Mouse (Mus musculus): ENCODE measurements at regions not wholly inside any gene's neighbourhood (a gene's known extent, or its start where the extent isn't known, plus 50 kb on each side); places are given as distances from the start of the nearest gene placed in this dataset.

GRCm38 (mm10) chrX:167091841-167092240, 117.3 kb downstream of the Tmsb4x start:
- DNase-seq: peak; percentile 38

GRCm38 (mm10) chrX:167088930-167089329, 120.2 kb downstream of the Tmsb4x start:
- DNase-seq: peak; percentile 20

DNA sequence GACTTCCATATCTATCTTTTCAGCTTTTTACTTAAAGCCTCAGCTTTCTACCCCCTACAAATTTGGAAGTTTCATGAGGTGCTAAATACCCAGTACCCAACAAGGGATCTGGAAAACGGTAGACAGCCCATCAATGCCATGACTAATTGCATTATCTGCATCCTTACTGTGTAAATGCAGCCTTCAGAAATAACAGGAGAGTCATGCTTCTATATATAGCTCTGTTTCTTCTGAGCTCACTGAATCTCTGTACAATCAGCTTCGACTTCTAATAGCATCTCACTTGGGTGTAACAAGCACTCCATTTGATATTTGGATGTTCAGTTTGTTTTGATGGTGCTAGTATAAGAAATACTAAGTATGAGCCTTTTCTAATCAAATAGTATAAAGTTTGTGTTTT, 120.7 kb downstream of the Tmsb4x start:
- no peak for DNase-seq

GRCm38 (mm10) chrX:167080821-167081220, 128.3 kb downstream of the Tmsb4x start:
- no peak for DNase-seq

DNA sequence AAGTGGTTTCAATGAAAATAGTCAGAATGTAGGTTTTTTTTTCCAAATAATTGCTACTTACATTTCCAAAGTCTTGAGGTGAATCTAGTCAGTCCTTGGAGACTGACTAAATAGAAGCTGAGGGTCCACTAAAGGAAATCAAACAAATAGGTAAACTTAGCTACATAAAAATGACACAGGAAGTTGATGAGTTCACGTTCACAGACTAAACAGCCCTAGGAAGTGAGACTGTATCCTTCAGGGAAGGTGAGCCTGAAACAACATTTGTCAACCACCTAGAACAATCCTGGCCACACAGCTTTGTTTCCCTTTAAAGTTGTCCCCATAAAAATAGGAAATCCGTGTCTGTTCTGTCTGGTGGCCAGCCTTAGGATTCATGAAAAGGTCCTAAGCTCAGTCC, 140.0 kb downstream of the Tmsb4x start:
- no peak for DNase-seq

DNA sequence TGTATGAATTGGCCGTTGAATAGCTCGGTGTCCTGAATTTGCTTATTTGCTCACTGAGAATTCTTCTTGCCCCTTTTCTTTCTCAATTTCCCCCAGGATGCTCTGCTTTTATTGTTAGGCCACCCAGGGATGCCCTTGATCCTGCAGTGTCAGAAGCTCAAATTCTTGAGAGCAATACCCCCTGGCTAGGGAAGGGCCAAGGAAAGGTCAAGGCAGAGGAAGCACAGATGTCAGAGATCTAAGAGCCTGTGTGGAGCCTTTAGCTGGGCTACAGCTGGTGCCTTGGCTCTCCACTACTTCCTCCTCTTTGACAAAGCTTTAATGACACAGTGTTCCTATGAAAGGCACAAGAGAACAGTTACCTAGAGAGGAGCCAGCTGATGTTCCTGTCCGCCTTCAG, 141.2 kb downstream of the Tmsb4x start:
- DNase-seq: peak; percentile 26

GRCm38 (mm10) chrX:167063881-167064280, 145.2 kb downstream of the Tmsb4x start:
- no peak for DNase-seq

GRCm38 (mm10) chrX:167052456-167052855, 156.7 kb downstream of the Tmsb4x start:
- no peak for DNase-seq

DNA sequence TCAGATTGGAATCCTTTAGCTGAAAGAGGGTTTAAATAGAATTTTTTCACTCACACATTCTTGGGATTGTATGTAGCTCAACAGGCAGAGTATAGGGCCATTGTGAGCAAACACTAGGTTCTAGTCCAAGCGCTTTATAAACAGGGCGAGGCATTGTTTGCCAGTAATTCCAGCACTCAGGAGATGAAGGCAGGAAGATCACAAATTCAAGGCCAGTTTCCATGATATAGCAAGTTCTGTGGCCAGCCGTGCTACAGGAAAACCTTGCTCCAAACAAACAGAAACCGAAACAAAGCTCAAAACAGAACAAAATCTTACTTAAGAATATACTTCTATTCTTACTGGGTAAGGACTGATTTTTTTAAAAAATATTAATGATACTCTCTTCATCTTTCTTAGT, 159.0 kb downstream of the Tmsb4x start:
- no peak for DNase-seq

GRCm38 (mm10) chrX:167049191-167049968, 159.7 kb downstream of the Tmsb4x start:
- DNase-seq: no peak

GRCm38 (mm10) chrX:167037971-167038370, 171.1 kb downstream of the Tmsb4x start:
- no peak for DNase-seq

- DNase-seq: no peak
Measured at GRCm38 (mm10) chrX:167036355-167036754, 172.8 kb downstream of the Tmsb4x start.

DNA sequence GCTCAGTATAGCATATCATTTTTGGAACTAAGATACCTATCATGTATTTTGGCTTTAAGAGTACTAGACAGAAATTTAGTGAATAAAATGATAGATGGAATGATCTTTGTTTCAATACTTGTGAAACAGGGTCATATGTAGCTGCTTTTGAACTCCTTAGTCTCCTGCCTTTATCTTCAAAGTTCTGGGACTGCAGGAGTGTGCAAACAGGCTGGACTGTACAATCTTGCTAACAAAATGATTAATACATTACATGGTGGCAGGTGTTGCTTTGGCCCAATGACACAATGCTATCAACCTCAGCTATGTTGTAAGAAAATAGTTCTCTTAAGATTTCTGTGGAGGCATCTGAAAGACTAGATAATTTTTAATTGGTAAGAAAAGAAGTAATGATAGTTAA, 173.5 kb downstream of the Tmsb4x start:
- DNase-seq: no peak

DNA sequence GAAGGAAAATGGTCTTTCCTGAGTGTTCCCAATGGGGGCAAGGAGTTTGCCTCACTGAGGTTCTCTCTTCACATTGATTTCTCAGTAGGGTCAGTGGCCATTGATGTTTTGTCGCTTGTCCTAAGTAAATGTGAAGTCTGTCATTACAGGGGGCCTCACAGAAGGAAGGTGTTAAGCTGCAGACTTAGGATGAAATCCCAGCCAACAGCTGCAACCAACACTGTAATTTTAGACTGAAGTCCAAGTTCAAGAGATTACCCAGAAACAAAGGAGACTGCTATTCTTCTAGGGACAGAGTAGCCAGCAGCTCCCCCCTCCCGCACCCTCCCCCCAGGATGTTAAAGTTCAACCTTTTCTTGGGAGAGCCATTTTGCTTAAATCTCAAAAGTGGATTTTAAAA, 176.0 kb downstream of the Tmsb4x start:
- DNase-seq: no peak

DNA sequence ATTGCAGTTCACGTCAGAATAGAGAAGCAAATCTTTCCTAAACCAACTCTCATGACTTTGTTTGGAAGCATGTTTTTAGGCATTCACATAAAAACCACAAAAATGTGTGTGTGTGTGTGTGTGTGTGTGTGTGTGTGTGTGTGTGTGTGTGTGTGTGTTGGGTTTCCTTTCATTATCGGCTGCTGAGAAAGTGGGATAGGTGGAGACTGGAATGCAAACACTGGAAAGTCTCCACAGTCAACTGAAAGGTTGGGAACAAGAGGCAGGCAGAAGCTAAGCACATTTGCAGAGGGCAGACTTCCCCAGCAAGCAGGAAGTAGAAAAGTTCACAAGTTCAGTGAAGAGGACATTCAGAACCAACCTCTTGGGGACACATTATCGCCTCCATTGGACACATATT, 176.5 kb downstream of the Tmsb4x start:
- DNase-seq: peak; percentile 39

- DNase-seq: no peak
Measured at GRCm38 (mm10) chrX:167031543-167031942, 177.6 kb downstream of the Tmsb4x start.

GRCm38 (mm10) chrX:167015602-167016001, 193.5 kb downstream of the Tmsb4x start:
- no peak for DNase-seq

DNA sequence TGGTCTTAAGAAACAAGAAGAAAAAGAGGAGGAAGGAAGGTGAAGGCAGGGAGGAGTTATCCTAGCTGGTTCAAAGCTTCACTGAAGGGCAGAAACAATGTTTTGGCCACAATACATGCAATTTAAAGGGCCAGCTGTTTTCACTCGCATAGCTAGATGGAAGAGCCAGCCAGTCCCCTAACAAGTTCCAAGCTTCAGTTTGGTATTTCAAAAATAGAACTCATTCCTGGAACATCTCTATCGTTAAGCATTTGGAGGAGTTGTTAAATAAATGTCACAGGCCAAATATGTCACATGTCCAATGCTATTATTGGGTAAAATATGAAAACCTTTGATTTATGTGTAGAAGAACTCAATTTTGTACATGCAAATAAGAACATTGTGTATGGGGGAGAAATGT, 194.8 kb downstream of the Tmsb4x start:
- peak; percentile 9 for DNase-seq

- DNase-seq: no peak
Measured at GRCm38 (mm10) chrX:167012891-167013290, 196.2 kb downstream of the Tmsb4x start.

- no peak for DNase-seq
Measured at GRCm38 (mm10) chrX:167011977-167012542, 197.1 kb downstream of the Tmsb4x start.

- no peak for DNase-seq
Measured at GRCm38 (mm10) chrX:166995855-166996254, 213.3 kb downstream of the Tmsb4x start.

DNA sequence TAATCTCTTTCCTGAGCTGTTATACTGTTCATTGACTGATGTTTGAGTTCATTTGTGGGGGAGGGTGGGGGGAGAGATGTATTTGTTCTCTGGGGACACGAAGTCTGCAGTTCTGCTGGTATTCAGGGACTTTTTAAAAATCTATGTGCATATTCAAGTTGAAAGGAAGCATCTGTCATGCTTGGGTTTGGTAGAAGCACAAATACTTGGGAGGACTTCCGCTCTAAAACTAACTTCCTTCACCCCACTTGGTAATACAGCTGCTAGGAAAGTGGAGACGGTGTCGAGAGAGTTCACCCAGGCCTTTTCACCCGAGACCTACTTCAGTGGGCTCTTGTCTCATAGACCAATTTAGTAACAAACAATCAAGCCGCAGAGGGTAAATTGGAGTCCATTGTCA, 228.1 kb downstream of the Tmsb4x start:
- peak; percentile 20 for DNase-seq

GRCm38 (mm10) chrX:166980504-166980903, 228.6 kb downstream of the Tmsb4x start:
- DNase-seq: peak; percentile 4

DNA sequence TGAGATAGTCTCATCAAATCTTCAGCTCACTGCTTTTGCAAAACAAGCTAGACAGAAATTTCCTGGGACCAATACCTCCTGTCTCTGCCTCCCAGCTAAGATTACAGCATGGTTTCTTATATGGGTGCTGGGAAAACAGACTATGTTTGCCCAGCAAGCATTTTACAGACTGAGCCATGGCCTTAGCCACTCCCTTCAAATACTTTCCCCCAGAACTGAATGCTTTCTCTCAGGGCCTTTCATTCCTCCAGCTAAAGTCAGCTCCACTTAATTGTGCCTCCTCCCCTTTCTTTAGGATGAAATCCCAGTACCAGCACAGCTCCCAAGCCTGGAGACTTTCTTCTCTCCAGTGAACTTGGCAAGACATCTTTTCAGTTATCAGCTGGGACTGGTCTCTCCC, 232.1 kb downstream of the Tmsb4x start:
- no peak for DNase-seq

DNA sequence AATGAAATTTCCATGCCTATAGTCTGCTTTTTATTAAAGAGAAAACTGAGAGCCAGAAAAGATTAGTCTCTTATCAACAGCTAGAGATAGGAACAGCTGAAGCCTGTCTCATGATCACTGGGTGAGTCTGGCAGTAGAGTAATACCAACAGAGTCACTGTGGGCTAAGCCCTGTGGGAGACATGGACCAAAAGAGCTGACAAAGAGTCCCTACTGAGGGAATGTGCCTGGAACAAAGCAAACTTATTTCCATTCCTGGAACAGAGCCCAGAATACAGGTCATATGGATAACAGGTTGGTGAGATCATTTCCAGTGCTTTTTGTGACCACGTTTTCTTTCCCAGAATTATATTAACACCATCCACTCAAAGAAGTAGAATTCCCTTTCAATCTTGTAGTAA, 237.4 kb downstream of the Tmsb4x start:
- peak; percentile 16 for DNase-seq

All from kidney, postnatal 14 days (tissue).